Mouse (Mus musculus): ENCODE measurements at regions not wholly inside any gene's neighbourhood (a gene's known extent, or its start where the extent isn't known, plus 50 kb on each side); places are given as distances from the start of the nearest gene placed in this dataset.
"Not testable (repeated sequence)": the region's sequence is repeated elsewhere in the genome, so short reads cannot be mapped to it uniquely, and the experiment has no call there.

DNA sequence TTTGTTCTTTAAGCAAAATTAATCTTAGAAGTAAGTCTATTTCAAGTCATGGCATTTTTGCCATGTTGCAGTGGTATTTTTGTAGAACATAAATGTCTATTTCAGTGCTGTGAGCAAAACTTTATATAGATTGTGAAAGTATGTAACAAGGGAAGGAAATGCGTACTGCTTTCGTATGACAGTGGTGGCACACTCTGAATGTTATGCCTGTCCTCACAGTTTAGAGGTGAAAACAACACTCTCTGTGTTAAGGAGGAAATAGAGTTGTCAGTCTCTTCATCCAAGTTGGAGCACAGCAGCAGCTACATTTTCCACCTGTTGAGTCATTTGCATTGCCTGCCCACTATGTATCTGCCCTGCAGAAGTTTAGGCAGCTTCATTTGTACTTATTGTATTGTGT is 550.0 kb upstream of the Gm10801 start:
- in situ Hi-C loops (cut with MboI; ENCODE audit: low sequenced_read_pairs in 2 of 2, unreplicated experiment in 2 of 2), result no loop called here
- Histone ChIP-seq H3K9me3 (ENCODE audit: control insufficient read depth, insufficient read depth, low read depth, low read length) (no peaks in the 10 kb centered on the region), H3K4me3 (ENCODE audit: insufficient read depth in 1 of 2, low read depth in 1 of 2, low read length in 2 of 2, poor library complexity in 1 of 2, severe bottlenecking in 1 of 2) (no peak overlapping the region), H3K9ac (ENCODE audit: insufficient read depth, low read depth, low read length, poor library complexity, severe bottlenecking) (no peak overlapping the region), H3K4me1 (ENCODE audit: control insufficient read depth in 2 of 2, insufficient read depth in 2 of 2, low read length in 2 of 2, poor library complexity in 1 of 2) (no peaks in the 10 kb centered on the region), H3K27ac (ENCODE audit: insufficient read depth, low read depth, low read length, poor library complexity, severe bottlenecking) (no peak overlapping the region), H3K36me3 (ENCODE audit: control insufficient read depth, insufficient read depth, low read length, poor library complexity, severe bottlenecking) (no peaks in the 10 kb centered on the region)
- DNase-seq (ENCODE audit: low read depth, low spot score), result no peak
- no peak for TF ChIP-seq HCFC1 (IDR thresholded peaks at IDR 0.05; ENCODE audit: borderline replicate concordance, insufficient read depth, low read length)
- no peak for TF ChIP-seq ZC3H11A (IDR thresholded peaks at IDR 0.05; ENCODE audit: borderline replicate concordance, low read depth, low read length)
- no peak for TF ChIP-seq MAFK (IDR thresholded peaks at IDR 0.05; ENCODE audit: insufficient read depth, low read depth, low read length)
- no peak for TF ChIP-seq CHD2 (IDR thresholded peaks at IDR 0.05; ENCODE audit: low read depth, low read length)
- no peak for TF ChIP-seq ZNF384 (IDR thresholded peaks at IDR 0.05; ENCODE audit: low read depth, low read length)

DNA sequence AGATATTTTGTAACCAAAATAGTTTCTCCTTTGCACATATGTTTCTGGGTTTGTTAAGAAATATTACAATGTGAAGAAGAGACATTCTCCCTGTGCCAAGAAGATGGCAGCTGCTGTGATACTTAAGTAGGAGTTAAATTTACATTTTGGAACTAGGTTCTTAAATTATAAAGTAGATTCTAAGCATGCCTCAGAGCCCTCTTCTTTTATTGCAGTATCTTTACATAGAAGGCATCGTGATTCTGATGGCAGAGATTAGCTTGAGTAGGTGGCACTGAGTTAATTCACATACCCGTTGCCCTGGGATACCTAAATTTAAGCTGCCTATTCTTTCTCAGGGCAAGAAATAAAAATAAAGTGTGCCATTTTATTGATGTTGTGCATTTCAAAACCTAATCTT is 538.6 kb upstream of the Gm10801 start:
- no peaks in the 10 kb centered on the region for H3K36me3 ChIP-seq (ENCODE audit: control insufficient read depth, insufficient read depth, low read length, poor library complexity, severe bottlenecking)
- no peak for DNase-seq (ENCODE audit: low read depth, low spot score)
- H3K27ac ChIP-seq (ENCODE audit: insufficient read depth, low read depth, low read length, poor library complexity, severe bottlenecking), result no peak overlapping the region
- H3K9me3 ChIP-seq (ENCODE audit: control insufficient read depth, insufficient read depth, low read depth, low read length), result no peaks in the 10 kb centered on the region
- TF ChIP-seq HCFC1 (IDR thresholded peaks at IDR 0.05; ENCODE audit: borderline replicate concordance, insufficient read depth, low read length), result no peak
- TF ChIP-seq ZNF384 (IDR thresholded peaks at IDR 0.05; ENCODE audit: low read depth, low read length), result no peak
- no peak for TF ChIP-seq ZC3H11A (IDR thresholded peaks at IDR 0.05; ENCODE audit: borderline replicate concordance, low read depth, low read length)
- TF ChIP-seq MAFK (IDR thresholded peaks at IDR 0.05; ENCODE audit: insufficient read depth, low read depth, low read length), result no peak
- no peak for TF ChIP-seq CHD2 (IDR thresholded peaks at IDR 0.05; ENCODE audit: low read depth, low read length)
- H3K4me3 ChIP-seq (ENCODE audit: insufficient read depth in 1 of 2, low read depth in 1 of 2, low read length in 2 of 2, poor library complexity in 1 of 2, severe bottlenecking in 1 of 2), result no peak overlapping the region
- no peak overlapping the region for H3K9ac ChIP-seq (ENCODE audit: insufficient read depth, low read depth, low read length, poor library complexity, severe bottlenecking)
- in situ Hi-C loops (cut with MboI; ENCODE audit: low sequenced_read_pairs in 2 of 2, unreplicated experiment in 2 of 2), result no loop called here
- no peaks in the 10 kb centered on the region for H3K4me1 ChIP-seq (ENCODE audit: control insufficient read depth in 2 of 2, insufficient read depth in 2 of 2, low read length in 2 of 2, poor library complexity in 1 of 2)

DNA sequence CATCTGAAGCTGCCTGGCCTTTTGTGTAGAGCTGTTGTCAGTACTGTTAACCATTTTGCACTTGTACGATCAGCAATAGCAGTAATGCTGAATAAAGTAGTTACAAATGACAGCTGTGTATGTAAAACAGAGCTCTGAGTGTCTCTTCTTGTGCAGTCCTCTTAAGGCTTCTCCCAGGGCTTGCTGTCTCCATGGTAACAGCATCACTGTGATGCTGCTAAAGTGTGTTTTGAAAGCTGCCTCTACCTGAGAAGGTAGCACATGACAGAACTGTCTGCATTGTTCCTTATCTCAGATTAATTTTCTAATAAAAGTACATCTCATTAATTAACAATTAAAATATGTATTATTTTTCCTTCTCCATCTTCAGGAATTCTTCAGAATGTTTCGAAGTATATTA is 537.4 kb upstream of the Gm10801 start:
- H3K9me3 ChIP-seq (ENCODE audit: control insufficient read depth, insufficient read depth, low read depth, low read length), result no peaks in the 10 kb centered on the region
- in situ Hi-C loops (cut with MboI; ENCODE audit: low sequenced_read_pairs in 2 of 2, unreplicated experiment in 2 of 2), result no loop called here
- TF ChIP-seq CHD2 (IDR thresholded peaks at IDR 0.05; ENCODE audit: low read depth, low read length) (no peak), ZNF384 (IDR thresholded peaks at IDR 0.05; ENCODE audit: low read depth, low read length) (no peak), MAFK (IDR thresholded peaks at IDR 0.05; ENCODE audit: insufficient read depth, low read depth, low read length) (no peak), HCFC1 (IDR thresholded peaks at IDR 0.05; ENCODE audit: borderline replicate concordance, insufficient read depth, low read length) (no peak), ZC3H11A (IDR thresholded peaks at IDR 0.05; ENCODE audit: borderline replicate concordance, low read depth, low read length) (no peak)
- H3K27ac ChIP-seq (ENCODE audit: insufficient read depth, low read depth, low read length, poor library complexity, severe bottlenecking), result no peak overlapping the region
- no peak for DNase-seq (ENCODE audit: low read depth, low spot score)
- no peak overlapping the region for H3K9ac ChIP-seq (ENCODE audit: insufficient read depth, low read depth, low read length, poor library complexity, severe bottlenecking)
- no peak overlapping the region for H3K4me3 ChIP-seq (ENCODE audit: insufficient read depth in 1 of 2, low read depth in 1 of 2, low read length in 2 of 2, poor library complexity in 1 of 2, severe bottlenecking in 1 of 2)
- H3K36me3 ChIP-seq (ENCODE audit: control insufficient read depth, insufficient read depth, low read length, poor library complexity, severe bottlenecking), result no peaks in the 10 kb centered on the region
- no peaks in the 10 kb centered on the region for H3K4me1 ChIP-seq (ENCODE audit: control insufficient read depth in 2 of 2, insufficient read depth in 2 of 2, low read length in 2 of 2, poor library complexity in 1 of 2)

DNA sequence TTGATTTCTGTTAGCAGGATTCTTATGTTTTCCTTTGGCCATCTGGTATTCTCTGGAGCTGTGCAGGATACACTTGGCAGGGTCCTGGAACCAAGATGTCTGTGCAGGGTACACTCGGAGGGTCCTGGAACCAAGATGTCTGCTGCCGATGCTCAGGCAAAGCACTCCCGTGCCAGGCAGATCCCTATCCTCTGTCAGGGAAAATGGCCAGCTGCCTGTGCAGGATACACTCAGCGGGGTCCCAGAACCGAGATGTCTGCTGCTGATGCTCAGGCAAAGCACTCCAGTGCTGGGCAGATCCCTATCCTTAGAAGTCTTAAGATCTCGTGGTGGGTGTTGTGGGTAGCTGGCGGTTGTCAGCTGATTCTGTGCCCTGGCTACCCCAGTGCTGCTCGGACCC is 521.6 kb upstream of the Gm10801 start:
- peak overlapping the region in 1 of 2 experiments; percentile 30; a peak in 1 of 4 replicates for H3K4me3 ChIP-seq (ENCODE audit: insufficient read depth in 1 of 2, low read depth in 1 of 2, low read length in 2 of 2, poor library complexity in 1 of 2, severe bottlenecking in 1 of 2)
- H3K9ac ChIP-seq (ENCODE audit: insufficient read depth, low read depth, low read length, poor library complexity, severe bottlenecking); DNase-seq (ENCODE audit: low read depth, low spot score); in situ Hi-C loops (cut with MboI; ENCODE audit: low sequenced_read_pairs in 2 of 2, unreplicated experiment in 2 of 2); H3K27ac ChIP-seq (ENCODE audit: insufficient read depth, low read depth, low read length, poor library complexity, severe bottlenecking); H3K4me1 ChIP-seq (ENCODE audit: control insufficient read depth in 2 of 2, insufficient read depth in 2 of 2, low read length in 2 of 2, poor library complexity in 1 of 2); H3K9me3 ChIP-seq (ENCODE audit: control insufficient read depth, insufficient read depth, low read depth, low read length); H3K36me3 ChIP-seq (ENCODE audit: control insufficient read depth, insufficient read depth, low read length, poor library complexity, severe bottlenecking): not testable (repeated sequence)

DNA sequence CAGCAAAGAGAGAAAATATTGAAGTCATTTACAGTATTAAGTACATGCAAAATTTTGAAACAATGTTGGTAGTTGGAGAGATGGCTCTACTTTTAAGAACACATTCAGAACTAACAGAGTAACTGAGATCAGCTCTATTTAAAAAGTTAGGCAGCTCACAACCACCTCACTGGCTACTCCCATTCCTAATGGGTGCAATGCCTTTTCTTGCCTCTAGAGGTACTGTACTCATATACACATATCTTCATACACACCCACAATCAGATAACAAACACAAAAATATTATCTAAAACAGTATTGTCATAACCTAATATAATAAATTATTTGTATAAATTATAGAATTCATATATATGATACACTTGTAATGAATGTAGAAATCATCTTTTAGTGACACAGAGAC is 518.3 kb upstream of the Gm10801 start:
- in situ Hi-C loops (cut with MboI; ENCODE audit: low sequenced_read_pairs in 2 of 2, unreplicated experiment in 2 of 2), result no loop called here
- no peak for TF ChIP-seq ZC3H11A (IDR thresholded peaks at IDR 0.05; ENCODE audit: borderline replicate concordance, low read depth, low read length)
- TF ChIP-seq ZNF384 (IDR thresholded peaks at IDR 0.05; ENCODE audit: low read depth, low read length), result no peak
- TF ChIP-seq HCFC1 (IDR thresholded peaks at IDR 0.05; ENCODE audit: borderline replicate concordance, insufficient read depth, low read length), result no peak
- no peak for TF ChIP-seq MAFK (IDR thresholded peaks at IDR 0.05; ENCODE audit: insufficient read depth, low read depth, low read length)
- no peak for TF ChIP-seq CHD2 (IDR thresholded peaks at IDR 0.05; ENCODE audit: low read depth, low read length)
- Histone ChIP-seq H3K9me3 (ENCODE audit: control insufficient read depth, insufficient read depth, low read depth, low read length) (no peaks in the 10 kb centered on the region), H3K4me3 (ENCODE audit: insufficient read depth in 1 of 2, low read depth in 1 of 2, low read length in 2 of 2, poor library complexity in 1 of 2, severe bottlenecking in 1 of 2) (no peak overlapping the region), H3K4me1 (ENCODE audit: control insufficient read depth in 2 of 2, insufficient read depth in 2 of 2, low read length in 2 of 2, poor library complexity in 1 of 2) (no peaks in the 10 kb centered on the region), H3K27ac (ENCODE audit: insufficient read depth, low read depth, low read length, poor library complexity, severe bottlenecking) (no peak overlapping the region), H3K36me3 (ENCODE audit: control insufficient read depth, insufficient read depth, low read length, poor library complexity, severe bottlenecking) (no peaks in the 10 kb centered on the region), H3K9ac (ENCODE audit: insufficient read depth, low read depth, low read length, poor library complexity, severe bottlenecking) (no peak overlapping the region)
- DNase-seq (ENCODE audit: low read depth, low spot score), result no peak
